Mouse (Mus musculus): ENCODE measurements around the gene Naif1.

Gene Naif1

DNA sequence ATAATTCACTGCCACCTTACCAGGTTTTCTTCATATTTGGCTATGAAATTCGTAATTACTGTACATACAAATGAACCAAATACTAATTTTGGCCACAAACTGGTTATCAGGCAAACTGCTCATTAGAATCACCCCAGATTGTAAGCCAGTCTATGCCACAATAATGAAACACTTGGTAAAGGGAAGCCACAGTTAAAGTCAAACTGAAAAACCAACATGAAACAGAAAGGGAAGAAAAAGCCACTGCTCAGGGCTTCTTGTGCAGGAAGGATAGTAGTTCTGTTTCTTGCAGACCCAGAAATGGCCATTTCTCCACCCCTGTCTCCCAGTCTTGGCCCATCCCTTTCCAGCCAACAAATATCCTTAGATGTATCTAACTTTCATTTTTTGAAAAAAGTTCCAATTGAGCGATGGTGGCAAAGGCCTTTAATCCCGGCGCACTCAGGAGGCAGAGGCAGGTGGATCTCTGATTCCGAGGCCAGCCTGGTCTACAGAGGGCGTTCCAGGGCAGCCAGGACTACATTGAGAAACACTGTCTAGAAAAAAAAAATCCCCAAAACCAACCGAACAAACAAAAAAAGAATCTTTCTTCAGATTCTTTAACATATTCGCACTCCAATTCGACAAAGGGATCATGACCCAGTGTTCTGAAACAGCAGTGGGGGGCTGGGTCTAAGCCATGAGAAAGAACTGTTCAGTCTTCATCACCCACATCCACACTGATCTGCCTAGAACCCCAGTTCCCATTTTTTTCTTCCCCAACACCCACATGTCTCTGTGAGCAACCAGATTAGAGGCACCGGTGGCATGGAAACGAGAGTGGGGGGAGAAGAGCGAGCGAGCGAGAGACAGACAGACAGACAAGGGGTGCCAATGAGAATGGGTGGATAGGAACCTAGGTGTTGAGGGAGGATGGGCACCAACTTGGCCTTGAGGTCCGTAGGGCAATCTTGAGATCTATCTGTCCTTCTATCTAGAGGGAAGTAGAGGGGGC, at the start of gene Naif1:
Gene Naif1 (plus strand): TSS at position 697 of the 994 bp plus-strand sequence.
- no peak for DNase-seq (ENCODE audit: low spot score)

DNA sequence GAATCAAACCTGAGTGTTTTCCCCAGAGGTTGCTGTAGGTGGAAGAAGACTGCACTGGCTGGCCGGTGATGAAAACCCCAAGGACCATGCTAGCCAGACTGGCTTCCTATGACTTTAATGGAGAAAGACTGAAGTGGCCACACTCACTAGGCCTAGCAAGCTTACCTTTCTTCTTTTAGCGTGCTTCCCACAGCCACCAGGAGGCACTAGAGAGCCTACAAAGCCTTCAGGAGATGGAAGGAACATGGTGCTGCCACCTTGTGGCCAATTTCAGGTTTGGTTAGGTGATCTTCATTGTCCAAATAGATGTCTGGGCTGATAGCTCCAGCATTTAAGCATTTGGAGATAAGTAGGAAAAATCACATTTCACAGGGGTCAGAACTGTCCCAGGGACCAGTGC, 45.6 kb upstream of the Naif1 start:
- DNase-seq (ENCODE audit: low spot score): peak; percentile 87

DNA sequence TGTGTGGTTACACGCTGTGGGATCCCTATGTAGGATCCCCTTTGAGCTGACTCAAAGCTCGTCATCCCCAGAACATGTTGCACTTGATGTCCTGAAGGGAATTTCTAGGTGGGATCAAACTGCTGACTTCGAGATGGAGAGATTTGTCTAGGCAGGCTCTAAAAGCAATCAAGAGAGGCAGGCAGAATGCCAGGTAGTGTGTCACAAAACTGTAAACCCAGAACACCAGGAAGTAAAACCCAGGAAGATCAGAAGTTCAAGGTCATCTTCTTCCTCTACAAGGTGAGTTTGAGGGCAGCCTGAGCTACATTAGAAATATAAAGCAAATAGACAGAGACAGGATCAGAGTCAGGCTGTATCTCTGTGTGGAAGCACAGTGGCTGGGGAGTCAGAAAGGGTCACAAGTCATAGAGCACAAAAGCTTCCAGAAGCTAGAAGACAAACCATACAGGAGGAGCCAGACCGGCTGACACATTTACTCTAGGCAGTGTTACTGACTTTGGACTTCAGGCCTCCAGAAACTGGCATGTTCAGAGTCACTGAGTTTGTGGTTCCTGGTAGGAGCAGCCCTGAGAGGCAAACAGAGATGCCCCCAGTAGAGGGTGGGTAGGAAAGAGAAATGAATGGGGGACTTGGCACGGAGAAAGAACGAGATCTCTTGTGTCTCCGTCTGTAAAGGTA, 43.0 kb upstream of the Naif1 start:
- DNase-seq (ENCODE audit: low spot score): no peak

DNA sequence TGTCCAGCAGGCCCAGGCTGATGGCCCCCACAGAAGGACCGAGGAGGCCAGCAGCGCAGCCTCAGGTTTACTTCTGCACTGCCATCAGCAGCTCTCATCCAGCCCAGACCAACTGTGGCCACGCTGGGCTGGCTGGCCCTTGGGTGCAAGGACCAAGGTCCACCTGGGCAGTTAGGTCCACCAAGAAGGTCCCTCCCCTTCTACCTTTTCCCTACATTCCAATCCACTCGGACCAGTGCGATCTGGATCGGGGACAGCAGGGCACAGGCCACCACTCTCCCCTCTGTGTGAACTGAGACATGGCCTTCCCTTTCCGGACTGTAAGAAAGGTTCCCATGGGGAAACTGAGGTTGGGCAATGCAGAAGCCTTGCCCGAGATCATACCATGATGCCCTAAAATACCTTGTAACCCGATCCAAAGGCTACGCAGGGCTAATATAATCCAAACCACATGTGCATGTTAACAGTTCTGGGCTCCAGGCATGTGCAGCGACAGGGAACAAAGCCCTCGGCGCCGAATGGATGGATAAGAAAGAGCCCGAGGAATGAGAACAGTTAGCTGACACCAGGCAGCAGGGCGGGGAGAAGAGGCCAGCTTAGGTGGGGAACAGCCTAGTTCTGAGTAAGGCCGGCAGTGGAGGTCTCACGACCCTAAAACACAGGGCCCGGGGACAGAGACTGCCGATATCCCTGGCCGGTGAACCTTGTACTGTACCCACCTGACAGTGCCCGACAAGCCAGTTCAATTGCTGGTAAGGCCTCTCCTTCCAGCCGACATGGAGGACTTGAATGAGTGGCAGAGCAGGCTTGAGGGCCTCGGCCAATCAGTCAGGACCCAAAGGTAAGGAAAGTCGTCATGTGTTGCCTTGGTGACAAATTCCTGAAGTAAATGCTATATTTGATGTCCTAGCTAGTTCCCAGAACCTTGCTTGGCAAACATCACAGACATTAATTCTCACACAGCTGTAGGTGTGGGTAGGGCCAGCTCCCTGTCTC, 41.5 kb upstream of the Naif1 start:
- DNase-seq (ENCODE audit: low spot score): no peak

DNA sequence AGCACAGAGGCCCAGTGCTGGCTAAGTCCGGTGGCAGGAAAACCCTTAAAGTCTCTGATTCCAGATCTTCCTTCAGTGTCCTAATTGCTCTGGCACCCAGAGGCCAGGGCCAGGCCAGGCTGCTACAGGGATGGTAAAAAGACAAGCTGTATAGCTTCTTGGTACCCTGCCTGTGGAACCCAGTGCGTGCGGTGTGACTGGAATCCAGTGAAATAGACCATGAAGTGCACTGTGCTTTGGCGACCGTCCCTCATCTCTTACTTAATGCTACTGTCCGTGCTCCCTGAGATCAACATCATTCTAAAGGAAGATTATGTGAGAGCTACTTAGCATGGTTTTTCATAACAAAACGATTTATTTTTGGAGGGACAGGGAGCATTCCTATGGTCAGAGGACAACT, 38.9 kb upstream of the Naif1 start:
- no peak for DNase-seq (ENCODE audit: low spot score)

DNA sequence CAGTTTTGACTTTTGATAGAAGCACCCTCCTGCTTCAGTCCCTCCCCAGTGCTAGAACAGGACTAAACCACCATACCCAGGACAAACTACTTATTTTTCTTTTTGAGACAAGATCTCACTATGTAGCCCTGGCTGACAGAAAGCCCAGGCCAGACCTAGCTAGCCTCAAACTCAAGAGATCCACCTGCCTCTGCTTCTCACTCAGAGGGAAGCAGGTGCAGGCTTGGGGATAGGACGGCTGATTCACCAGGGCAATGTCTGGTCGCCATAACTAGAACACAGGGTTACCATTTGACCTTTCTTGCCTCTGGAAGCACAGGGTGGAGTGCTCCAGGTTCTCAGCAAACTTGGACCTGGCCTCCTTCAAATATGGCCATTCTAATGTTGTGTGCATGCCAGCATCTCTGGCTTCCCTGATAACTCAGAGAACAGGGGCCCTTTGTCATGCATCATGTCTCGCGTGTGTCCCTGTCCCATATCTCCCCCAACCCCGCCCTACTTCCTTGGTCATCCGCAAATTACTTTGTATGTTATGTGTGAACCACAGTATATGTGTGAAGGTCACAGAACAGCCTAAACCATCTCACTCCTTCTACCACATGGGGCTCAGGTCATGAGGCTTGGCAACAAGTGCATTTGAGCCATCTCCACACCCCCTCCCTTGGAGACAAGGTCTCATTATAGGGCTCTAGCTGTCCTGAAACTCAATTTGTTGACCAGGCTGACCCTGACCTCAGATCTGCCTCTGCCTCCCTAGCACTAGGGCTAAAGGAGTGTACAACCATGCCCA, 37.3 kb upstream of the Naif1 start:
- DNase-seq (ENCODE audit: low spot score): no peak

DNA sequence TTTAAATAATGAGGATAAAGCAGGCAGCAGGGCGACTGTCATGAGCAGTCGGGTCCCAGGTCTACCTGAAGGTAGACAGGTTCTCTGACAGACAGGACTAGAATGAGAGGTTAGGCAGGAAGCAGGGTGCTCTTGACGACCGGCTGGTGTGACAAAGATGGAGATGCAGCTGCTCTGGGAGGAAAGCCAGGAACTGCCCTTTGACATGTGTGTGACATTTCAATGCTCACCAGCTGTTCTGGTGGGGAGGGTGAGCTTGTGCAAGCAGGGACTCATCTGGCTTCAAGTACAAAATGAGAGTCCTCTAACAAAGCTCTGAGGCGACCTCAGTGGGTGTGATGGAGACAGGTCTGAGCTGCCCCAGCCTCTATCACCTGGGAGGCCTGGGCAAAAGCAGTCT, 36.3 kb upstream of the Naif1 start:
- DNase-seq (ENCODE audit: low spot score): no peak

DNA sequence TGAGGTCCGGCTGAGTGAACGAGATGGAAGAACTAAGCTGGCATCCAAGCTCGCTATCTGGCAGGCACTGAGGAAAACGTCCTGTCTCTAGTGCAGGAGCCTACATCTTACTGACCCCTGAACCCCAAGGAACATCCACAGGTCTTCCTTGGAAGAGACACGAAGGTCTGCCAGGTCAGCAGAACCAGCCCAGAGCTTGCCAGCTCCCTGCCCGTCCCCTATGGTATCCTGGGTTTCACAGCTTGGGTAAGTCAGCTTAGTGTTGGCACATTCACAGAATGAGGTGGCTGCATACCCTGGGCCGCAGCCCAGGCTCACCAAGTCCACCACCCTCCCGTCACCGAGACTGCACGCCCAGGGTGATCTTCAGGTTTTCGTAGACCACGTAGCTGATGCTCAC, 34.5 kb upstream of the Naif1 start:
- DNase-seq (ENCODE audit: low spot score): no peak

DNA sequence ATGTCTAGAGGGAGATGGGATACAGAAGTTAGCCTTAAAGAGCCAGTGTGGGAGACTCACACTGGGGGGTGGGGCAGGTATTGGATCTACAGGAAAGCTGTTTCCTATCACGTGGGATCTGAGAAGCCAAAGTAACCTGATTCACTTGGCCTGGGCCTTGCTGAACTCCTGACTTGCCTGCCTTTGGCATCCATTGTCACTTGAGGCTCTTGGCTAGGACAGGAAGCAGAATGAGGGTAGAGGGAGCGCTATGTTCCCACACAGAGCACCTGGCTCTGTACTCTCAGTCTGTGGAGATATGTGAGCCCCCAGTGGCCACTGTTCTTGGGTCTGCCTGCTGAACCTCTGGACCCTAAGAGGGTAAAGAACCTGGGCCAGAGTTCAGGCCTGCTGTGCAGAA, 33.7 kb upstream of the Naif1 start:
- no peak for DNase-seq (ENCODE audit: low spot score)

DNA sequence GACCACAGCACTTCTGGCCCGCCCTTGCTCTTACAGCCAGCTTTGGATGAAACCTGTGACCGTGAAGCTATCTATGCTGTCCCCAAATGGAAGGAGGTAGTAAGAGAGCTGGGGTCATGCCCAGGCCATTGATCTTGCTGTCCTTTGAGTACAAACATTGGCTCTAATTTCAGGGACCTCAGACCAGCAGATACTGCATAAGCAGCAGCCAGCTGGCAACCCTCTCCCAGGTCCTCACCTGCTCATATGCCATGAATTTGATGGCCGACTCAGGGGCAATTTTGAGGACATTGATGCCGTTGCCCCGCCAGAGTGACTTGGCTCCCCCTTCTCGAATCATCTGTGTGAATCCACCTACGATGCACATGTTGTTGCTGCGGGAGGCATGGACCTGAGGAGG, 32.8 kb upstream of the Naif1 start:
- no peak for DNase-seq (ENCODE audit: low spot score)

DNA sequence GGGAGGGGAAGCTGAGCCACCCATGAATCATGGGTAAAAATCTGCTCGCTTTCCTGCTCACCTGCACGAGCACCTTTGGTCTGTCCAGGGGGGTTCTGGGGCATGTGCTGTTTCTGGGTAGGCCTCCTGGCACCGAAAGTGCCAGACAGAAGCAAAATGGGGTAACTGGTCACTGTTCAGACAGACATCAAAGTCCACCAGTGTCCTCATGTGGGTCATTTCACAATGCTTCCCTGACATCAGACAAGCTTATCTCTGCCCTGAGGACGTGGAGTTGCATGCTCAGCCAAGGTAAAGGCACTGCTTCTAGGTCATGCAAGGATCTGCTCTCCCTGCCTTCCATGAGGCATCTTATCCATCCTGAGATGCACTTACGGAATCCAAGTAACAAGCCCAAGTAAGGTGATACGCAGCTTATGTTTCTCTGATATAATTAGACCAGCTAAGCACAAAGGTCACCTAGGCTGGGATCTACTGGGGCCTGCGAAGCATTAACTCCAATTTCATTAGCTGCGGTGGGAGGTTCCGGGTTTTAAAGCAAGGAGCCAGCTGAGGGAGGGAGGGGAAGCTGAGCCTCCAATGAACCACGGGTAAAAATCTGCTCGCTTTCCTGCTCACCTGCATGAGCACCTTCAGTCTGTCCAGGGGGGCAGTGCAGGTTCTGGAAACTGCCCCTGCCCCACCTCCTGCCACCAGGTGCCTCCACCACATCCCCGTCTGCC, 31.7 kb upstream of the Naif1 start:
- DNase-seq (ENCODE audit: low spot score): no peak

DNA sequence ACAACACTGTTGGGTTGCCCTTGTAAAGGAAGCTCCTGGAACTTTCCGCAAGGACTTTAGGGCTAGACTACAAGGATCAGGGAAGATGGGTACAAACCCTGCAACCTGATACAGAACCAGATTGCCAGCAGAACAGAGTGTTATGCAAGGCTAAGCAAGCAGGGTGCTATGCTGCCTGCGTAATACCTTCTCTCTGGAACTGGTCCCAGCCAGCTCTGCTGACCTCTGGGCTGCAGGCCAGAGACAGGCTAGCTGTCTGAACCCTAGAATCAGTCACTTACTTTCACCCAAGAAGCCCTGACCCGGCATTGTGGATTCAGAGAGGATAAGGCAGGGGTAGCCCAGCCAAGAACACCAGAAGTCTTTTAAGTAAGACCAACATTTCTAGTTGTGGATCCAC, 30.9 kb upstream of the Naif1 start:
- DNase-seq (ENCODE audit: low spot score): peak; percentile 56

DNA sequence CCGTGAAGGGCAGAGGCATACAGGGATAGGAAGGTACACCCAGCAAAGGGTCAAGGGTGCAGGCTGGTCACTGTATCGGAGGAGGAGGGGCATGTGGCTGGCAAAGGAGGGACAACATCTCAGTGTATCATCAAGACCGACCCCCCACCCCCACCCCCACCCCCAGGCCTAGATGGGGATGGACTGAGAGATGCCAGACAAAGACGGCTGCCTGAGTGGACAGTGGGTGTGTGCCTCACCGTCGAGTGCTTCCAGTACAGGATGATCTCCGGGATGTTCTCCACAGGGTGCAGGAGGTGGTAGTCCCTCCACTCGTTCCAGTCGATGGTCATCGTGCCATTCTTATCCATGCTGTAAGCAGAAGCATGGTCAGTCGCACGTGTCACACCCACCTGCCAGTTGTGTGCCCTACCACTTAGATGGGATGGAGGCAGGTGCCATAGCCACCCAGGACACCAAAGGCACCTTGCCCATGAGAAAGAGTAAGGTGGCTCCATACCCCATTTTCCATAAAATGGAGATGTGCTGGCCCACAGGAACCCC, 30.1 kb upstream of the Naif1 start:
- no peak for DNase-seq (ENCODE audit: low spot score)

DNA sequence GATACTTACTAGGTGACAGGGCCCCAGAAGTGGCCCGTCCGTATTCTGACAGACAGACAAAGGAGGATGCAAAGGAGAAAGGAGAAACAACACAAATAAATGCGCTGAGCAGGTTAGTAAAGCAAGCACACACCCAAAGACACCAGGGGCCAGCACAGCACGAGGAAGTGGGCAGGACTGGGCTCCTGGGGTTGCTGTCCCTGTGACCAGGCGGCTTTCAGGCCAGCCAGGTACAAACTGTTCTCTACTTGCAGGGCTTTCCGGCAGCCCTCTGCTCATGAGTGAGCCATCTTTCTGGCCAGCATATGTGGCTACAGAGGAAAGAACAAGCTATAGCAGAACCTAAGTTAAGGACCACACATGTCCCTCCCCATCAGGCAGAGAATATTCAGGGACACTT, 29.6 kb upstream of the Naif1 start:
- DNase-seq (ENCODE audit: low spot score): no peak

DNA sequence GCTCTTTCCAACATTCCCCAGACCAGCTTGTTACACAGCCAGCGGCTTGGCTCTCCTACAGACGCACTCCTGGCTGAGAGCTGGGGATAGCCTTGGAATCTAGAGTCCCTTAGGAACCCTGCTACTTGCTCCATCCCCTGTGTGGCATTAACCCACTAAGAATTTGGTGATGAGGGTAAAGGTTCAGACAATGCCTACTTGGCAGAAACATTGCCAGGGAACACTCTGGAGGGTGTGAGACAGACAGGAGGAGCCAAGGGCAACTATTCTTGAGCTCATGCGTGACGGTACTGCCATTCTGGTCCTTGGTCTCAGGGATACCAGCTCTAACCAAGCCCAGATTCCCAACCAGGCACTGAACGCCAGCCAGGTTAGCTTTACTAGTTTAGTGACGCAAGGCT, 28.4 kb upstream of the Naif1 start:
- no peak for DNase-seq (ENCODE audit: low spot score)

DNA sequence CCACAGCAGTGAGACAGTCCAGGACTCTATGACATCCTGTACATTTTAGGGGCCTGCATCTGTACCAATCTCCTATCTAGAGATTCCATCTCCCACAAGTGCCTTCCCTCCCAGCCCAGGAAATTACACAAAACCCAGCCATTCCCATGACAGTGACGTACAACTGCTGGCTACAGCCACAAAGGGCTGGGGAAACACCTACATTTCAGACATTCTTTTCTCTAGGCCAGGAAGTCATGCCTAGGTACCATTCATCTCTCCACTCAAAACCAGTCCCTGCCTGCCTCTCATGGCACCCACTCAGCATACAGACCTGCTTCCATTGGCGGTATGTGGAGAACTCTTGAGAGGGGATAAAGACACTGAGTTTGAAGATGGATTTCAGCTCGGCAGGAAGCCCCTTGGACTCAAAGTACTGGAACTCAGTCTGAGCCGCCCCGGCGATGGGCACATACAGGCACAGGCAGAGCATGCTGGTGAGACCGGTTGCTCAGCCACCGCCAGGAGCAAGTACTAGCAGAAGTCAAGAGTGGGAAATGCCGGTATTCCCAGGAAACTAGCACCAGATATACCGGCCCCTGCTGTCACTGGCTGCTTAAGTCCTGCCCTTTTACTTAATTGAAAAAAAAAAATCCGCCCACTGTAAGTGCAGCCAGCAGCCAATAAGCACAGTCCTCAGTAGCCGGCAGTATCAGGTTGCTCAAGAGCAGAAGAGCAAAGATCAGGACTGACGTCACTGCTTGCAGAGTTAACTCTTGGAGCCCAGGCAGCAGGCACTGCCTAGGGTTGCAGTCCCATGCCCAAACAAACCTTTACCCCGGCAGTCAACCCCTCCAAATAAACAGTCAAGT, 26.6 kb upstream of the Naif1 start:
- DNase-seq (ENCODE audit: low spot score): peak; percentile 48

DNA sequence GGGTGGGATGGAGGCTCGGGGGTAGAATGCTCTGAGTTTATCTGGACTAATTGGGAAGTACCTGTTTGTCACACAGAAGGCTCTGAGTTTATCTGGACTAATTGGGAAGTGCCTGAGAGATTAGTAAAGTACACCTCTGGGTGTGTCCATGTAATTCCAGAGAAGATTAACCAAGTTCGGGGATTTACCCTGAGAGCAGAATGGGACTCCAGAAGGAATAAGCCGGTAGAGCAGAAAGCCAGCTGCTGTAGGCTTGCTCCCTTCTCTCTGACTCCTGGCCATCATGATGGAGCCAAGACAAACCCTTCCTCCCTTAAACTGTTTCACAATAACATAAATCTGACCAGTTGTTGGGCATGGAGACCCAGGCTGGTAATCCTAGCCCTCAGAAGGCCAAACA, 25.5 kb upstream of the Naif1 start:
- DNase-seq (ENCODE audit: low spot score): no peak

DNA sequence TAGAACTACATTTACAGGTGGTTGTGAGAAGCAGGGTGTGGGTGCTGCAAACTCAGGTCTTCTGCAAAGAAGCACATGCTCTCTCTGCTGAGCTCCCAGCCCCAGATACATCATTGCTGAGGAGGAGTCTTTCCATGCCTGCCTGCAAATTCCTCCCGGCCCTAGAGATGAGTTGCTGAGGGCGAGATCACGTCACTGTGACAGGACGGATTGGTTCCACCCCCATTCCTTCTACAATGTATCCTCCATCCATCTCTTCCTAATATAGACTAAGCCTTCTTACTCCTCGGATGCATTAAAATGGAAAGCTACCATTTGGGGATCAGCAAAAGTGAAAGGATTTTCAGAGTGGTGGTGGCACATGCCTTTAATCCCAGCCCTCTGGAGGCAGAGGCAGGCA, 24.7 kb upstream of the Naif1 start:
- no peak for DNase-seq (ENCODE audit: low spot score)

DNA sequence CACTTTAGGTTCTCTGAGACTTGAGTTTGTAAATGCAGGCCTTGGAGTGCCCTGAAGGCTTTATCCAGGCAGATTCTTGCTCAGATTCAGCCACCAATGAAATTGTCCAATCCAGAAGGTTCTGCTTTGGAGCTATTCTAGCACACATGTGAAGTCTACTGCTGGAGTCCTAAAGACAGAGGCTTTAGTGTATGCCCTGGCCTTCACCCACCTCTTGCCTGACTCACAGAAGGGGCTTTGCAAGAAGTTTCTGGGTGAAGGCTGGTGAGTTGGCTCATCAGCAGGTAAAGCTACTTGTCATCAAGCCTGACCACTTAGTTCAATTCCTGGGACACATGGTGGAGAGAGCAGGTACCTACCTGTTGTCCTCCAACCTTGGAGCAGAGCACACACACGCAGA, 24.1 kb upstream of the Naif1 start:
- no peak for DNase-seq (ENCODE audit: low spot score)

Measured in ovary, postnatal 36 days (tissue).